Mouse (Mus musculus) left cerebral cortex, adult 6 months (tissue): ENCODE results near the gene Gm21936. TPM values are rescaled to one million over a fixed set of nuclear protein-coding genes. Genes with fewer than 3 reads are reported as not detected.

Experiments
- long read RNA-seq, 2 experiments: library from polyadenylated mRNA; unstranded; transcript quantifications; one replicate each; pipeline ENCODE4 v2.0.0; 2019 to 2020
- polyA plus RNA-seq: library from polyadenylated mRNA; unstranded; fragments of <200 nt; fragmentation: Nextera tagmentation; gene quantifications from 2 replicates; pipeline ENCODE4 v1.2.3, GENCODE M21; 2021

Gm21936 gene
- not detected in 2 replicates for polyA plus RNA-seq
- long read RNA-seq, experiment 1: 0 reads
- long read RNA-seq, experiment 2: 0 reads

DNA sequence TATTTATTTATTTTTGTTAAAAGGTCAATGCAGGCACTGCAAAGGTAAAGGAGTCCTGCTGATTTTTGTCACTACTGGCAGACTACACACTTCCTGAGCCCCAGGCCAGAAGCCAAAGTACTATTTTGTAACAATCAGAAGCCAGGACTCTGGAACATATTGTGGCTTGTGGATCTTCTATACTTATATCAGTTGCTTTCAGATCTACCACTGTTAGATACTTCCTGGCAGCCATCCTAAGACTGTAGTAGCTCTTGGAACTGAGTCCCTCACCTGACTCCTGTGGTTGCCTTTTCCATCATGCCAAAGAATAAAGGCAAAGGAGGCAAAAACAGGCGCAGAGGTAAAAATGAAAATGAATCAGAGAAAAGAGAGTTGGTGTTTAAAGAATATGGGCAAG is at the start of gene Gm21936:
Gene Gm21936 (plus strand): TSS at position 301 of the 400 bp plus-strand sequence.

DNA sequence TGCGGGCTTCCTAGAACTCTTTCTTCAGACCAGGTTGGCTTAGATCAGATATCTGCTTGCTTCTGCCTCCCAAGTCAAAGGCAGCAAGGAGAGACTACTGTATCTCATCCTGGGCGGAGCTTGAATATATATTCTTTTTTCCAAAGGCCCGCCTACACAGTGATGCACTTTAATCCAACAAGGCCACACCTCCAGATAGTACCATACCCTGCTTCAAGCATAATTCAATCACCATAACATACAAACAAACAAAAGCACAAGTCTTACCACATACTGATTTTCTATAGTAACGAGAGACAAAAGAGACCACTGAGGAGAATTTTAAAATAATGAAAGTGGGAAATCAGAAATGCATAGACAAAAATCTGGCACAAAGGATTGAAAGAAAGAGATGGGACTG is 19.7 kb upstream of the Gm21936 start, which contains the start of gene Gm21319:
Gene Gm21319 (minus strand): TSS at position 101 of the 400 bp plus-strand sequence.

DNA sequence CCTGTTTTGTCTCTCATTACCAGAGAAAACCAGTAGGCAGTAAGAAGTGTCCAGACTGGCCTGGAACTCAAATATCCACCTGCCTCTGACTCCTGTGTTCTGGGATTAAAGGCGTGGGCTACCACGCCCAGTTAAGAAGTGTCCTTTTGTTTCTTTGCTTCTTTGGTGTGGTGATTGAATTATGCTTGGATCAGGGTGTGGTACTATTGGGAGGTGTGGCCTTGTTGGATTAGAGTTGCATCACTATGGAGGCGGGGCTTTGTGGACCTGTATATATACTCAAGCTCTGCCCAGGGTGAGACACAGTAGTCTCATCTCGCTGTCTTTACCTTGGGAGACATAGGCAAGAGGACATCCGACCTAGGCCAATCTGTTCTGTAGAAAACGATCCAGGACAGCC is 21.0 kb downstream of the Gm21936 start, which contains the start of gene BB287469:
Gene BB287469 (plus strand): TSS at position 301 of the 400 bp plus-strand sequence.

DNA sequence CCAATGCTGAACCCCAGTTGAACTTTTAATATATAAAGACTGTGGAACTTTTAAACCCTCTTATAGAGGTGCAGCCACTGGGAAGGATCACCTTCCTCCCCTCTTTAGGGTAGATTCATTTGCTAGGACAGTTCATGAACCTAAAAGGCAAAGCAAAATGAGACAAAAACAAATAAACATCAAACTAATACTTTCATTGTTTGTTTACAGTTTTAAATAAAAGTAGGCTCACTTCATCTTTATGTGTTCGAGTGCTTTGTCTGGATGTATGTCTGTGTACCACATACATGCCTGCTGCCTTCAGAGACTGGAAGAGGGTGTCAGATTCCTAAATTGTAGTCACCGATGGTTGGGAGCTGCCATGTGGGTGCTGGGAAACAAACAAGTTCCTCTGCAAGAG is 46.9 kb downstream of the Gm21936 start, which contains the start of gene Gm2001:
Gene Gm2001 (minus strand): TSS at position 101 of the 400 bp plus-strand sequence.

Other genes with a start within 250 kb of the Gm21936 start
- not detected in 2 replicates for gene Oog1, start 192.8 kb upstream of the Gm21936 start, polyA plus RNA-seq
- not detected in 2 replicates for gene Gm4027, start 176.6 kb upstream of the Gm21936 start, polyA plus RNA-seq
- not detected in 2 replicates for gene Gm16381, start 150.9 kb upstream of the Gm21936 start, polyA plus RNA-seq
- not detected in 2 replicates for gene Gm21319, start 19.8 kb upstream of the Gm21936 start, polyA plus RNA-seq
- gene BB287469, start 21.1 kb downstream of the Gm21936 start, polyA plus RNA-seq: not detected in 2 replicates
- gene Gm2001, start 46.8 kb downstream of the Gm21936 start, polyA plus RNA-seq: not detected in 2 replicates
- gene Gm2016, start 78.6 kb downstream of the Gm21936 start, polyA plus RNA-seq: not detected in 2 replicates
- not detected in 2 replicates for gene Gm2022, start 99.9 kb downstream of the Gm21936 start, polyA plus RNA-seq
- not detected in 2 replicates for gene Gm2035, start 124.3 kb downstream of the Gm21936 start, polyA plus RNA-seq
- gene Gm2042, start 158.6 kb downstream of the Gm21936 start, polyA plus RNA-seq: not detected in 2 replicates
- gene Gm2075, start 216.3 kb downstream of the Gm21936 start, polyA plus RNA-seq: not detected in 2 replicates
- gene Gm6803, start 223.3 kb downstream of the Gm21936 start, polyA plus RNA-seq: not detected in 2 replicates
- not detected in 2 replicates for gene Gm2056, start 231.5 kb downstream of the Gm21936 start, polyA plus RNA-seq